Mouse (Mus musculus) intestine, postnatal 0 days (tissue): ENCODE results near the gene Igsf21. TPM values are rescaled to one million over a fixed set of nuclear protein-coding genes. Genes with fewer than 3 reads are reported as not detected.

Experiments
- ATAC-seq: fragments of 200-750 bp; cut with Nextera tagmentation; 2 replicates; pipeline ENCODE4 v1.8.0; 2017; ENCODE audit warnings: mild to moderate bottlenecking, moderate TSS enrichment, moderate library complexity
- H3K27ac ChIP-seq: fragments of 300-500 bp; sonication (generic); 2 replicates; pipeline ENCODE4 v1.5.1; 2014; ENCODE audit warnings: mild to moderate bottlenecking, low read depth, low read length, moderate library complexity
- H3K27me3 ChIP-seq: fragments of 300-500 bp; sonication (generic); replicated peaks from 2 replicates; pipeline ENCODE4 v1.6.1; 2014; ENCODE audit warnings: low read length, mixed read lengths; ENCODE audit not compliant: control insufficient read depth, insufficient read depth
- H3K36me3 ChIP-seq: fragments of 300-500 bp; sonication (generic); 2 replicates; pipeline ENCODE4 v1.6.1; 2014; ENCODE audit warnings: mild to moderate bottlenecking, moderate library complexity; ENCODE audit not compliant: control insufficient read depth, insufficient read depth
- H3K4me1 ChIP-seq: fragments of 300-500 bp; sonication (generic); replicated peaks from 2 replicates; pipeline ENCODE4 v1.6.1; 2014; ENCODE audit warnings: antibody characterized with exemption, low read length, mixed read lengths; ENCODE audit not compliant: control insufficient read depth, insufficient read depth
- H3K4me2 ChIP-seq: fragments of 300-500 bp; sonication (generic); replicated peaks from 2 replicates; pipeline ENCODE4 v1.6.1; 2014; ENCODE audit warnings: low read depth, mild to moderate bottlenecking, moderate library complexity
- H3K4me3 ChIP-seq: fragments of 300-500 bp; sonication (generic); 2 replicates; pipeline ENCODE4 v1.5.1; 2014; ENCODE audit warnings: low read depth, low read length
- H3K9ac ChIP-seq: fragments of 300-500 bp; sonication (generic); 2 replicates; pipeline ENCODE4 v1.6.1; 2014; ENCODE audit warnings: mild to moderate bottlenecking, low read depth, low read length
- H3K9me3 ChIP-seq: fragments of 300-500 bp; sonication (generic); 2 replicates; pipeline ENCODE4 v1.6.1; 2016; ENCODE audit warnings: mixed run types; ENCODE audit not compliant: control insufficient read depth
- CTCF ChIP-seq: sonication (generic); IDR thresholded peaks from 2 replicates; pipeline ENCODE4 v1.5.1; 2016; ENCODE audit warnings: low read depth, mild to moderate bottlenecking, control low read depth, antibody characterized with exemption, moderate library complexity
- WGBS: fragments of 180-500 bp; shearing (Covaris S2); extraction: QIAGEN DNeasy Blood & Tissue Kit; methylation state at CpG from one replicate; pipeline ENCODE4 v1.1.7; 2014; 5-methylcytosine and 5-hydroxymethylcytosine counted together
- polyA plus RNA-seq: library from polyadenylated mRNA; unstranded; fragments of >200 nt; fragmentation: Nextera tagmentation; extraction: Ambion mirVana; gene quantifications from 2 replicates; pipeline ENCODE4 v1.2.1, GENCODE M21; 2015

Igsf21 gene
- polyA plus RNA-seq, 1 experiment from 2014 or later: 0.93 TPM

GRCm38 (mm10) chr4:140010728-140011470 lies 235.7 kb downstream of the Igsf21 start:
- H3K9ac ChIP-seq: no peak overlapping the region
- H3K9me3 ChIP-seq: no peaks in the 10 kb centered on the region
- no peak overlapping the region for H3K4me2 ChIP-seq
- no peaks in the 10 kb centered on the region for H3K27me3 ChIP-seq
- no peak overlapping the region for H3K4me3 ChIP-seq
- no peak for TF ChIP-seq CTCF
- no peak for ATAC-seq
- H3K4me1 ChIP-seq: no peaks in the 10 kb centered on the region
- WGBS: 76% methylated on average over 11 of the region's 11 CpGs
- no peaks in the 10 kb centered on the region for H3K36me3 ChIP-seq
- H3K27ac ChIP-seq: no peak overlapping the region

GRCm38 (mm10) chr4:140004932-140005331 lies 241.7 kb downstream of the Igsf21 start:
- no peak for ATAC-seq
- no peaks in the 10 kb centered on the region for H3K4me1 ChIP-seq

GRCm38 (mm10) chr4:140004170-140004569 lies 242.4 kb downstream of the Igsf21 start:
- peak; percentile 69 for ATAC-seq
- no peak overlapping the region for H3K4me3 ChIP-seq
- no peak overlapping the region for H3K9ac ChIP-seq
- no peaks in the 10 kb centered on the region for H3K4me1 ChIP-seq
- H3K4me2 ChIP-seq: peak overlapping the region; percentile 47
- H3K27me3 ChIP-seq: peaks cover 17% of the 10 kb centered on the region
- WGBS: 16% methylated on average over 12 of the region's 12 CpGs
- H3K36me3 ChIP-seq: no peaks in the 10 kb centered on the region
- TF ChIP-seq CTCF: no peak
- no peaks in the 10 kb centered on the region for H3K9me3 ChIP-seq
- no peak overlapping the region for H3K27ac ChIP-seq

More at GRCm38 (mm10) chr4:140004932-140005331, 241.7 kb downstream of the Igsf21 start:
- Histone ChIP-seq H3K36me3 (no peaks in the 10 kb centered on the region), H3K9me3 (no peaks in the 10 kb centered on the region), H3K4me3 (no peak overlapping the region), H3K27ac (no peak overlapping the region), H3K27me3 (peaks cover 17% of the 10 kb centered on the region), H3K4me2 (peak overlapping the region; percentile 47), H3K9ac (no peak overlapping the region)
- 4% methylated on average over 5 of the region's 5 CpGs for WGBS
- TF ChIP-seq CTCF: no peak

- Histone ChIP-seq H3K4me1 (no peaks in the 10 kb centered on the region), H3K9me3 (no peaks in the 10 kb centered on the region), H3K4me3 (no peak overlapping the region), H3K27me3 (peaks cover 17% of the 10 kb centered on the region), H3K9ac (no peak overlapping the region), H3K27ac (no peak overlapping the region), H3K36me3 (no peaks in the 10 kb centered on the region), H3K4me2 (no peak overlapping the region)
- ATAC-seq: no peak
- WGBS: 35% methylated on average over 12 of the region's 12 CpGs
- TF ChIP-seq CTCF: no peak
These were observed 244.5 kb downstream of the Igsf21 start for GRCm38 (mm10) chr4:140002069-140002468.

GRCm38 (mm10) chr4:140000911-140001310 lies 245.7 kb downstream of the Igsf21 start:
- H3K4me1 ChIP-seq: no peaks in the 10 kb centered on the region
- ATAC-seq: no peak

GRCm38 (mm10) chr4:139999033-139999432 lies 247.6 kb downstream of the Igsf21 start:
- WGBS: 65% methylated on average over 7 of the region's 7 CpGs
- no peak overlapping the region for H3K4me2 ChIP-seq
- H3K27ac ChIP-seq: no peak overlapping the region
- ATAC-seq: no peak
- H3K36me3 ChIP-seq: no peaks in the 10 kb centered on the region
- H3K9me3 ChIP-seq: no peaks in the 10 kb centered on the region
- no peaks in the 10 kb centered on the region for H3K4me1 ChIP-seq
- TF ChIP-seq CTCF: no peak
- no peak overlapping the region for H3K4me3 ChIP-seq
- H3K27me3 ChIP-seq: peaks cover 13% of the 10 kb centered on the region
- H3K9ac ChIP-seq: no peak overlapping the region

More at GRCm38 (mm10) chr4:140000911-140001310, 245.7 kb downstream of the Igsf21 start:
- no peaks in the 10 kb centered on the region for H3K9me3 ChIP-seq
- H3K4me3 ChIP-seq: no peak overlapping the region
- WGBS: 65% methylated on average over 5 of the region's 5 CpGs
- H3K9ac ChIP-seq: no peak overlapping the region
- H3K27ac ChIP-seq: no peak overlapping the region
- H3K36me3 ChIP-seq: no peaks in the 10 kb centered on the region
- TF ChIP-seq CTCF: no peak
- H3K4me2 ChIP-seq: no peak overlapping the region
- peaks cover 17% of the 10 kb centered on the region for H3K27me3 ChIP-seq
